Mouse (Mus musculus): ENCODE data around the gene Vps37b.
A peak's percentile ranks its signal among the peaks of the same experiment; 100 is the strongest.

Vps37b gene

GRCm38 (mm10) chr5:124045453-124046010 lies 13.5 kb upstream of the Vps37b start:
- no peak for DNase-seq (ENCODE audit: low spot score)

GRCm38 (mm10) chr5:124043999-124044398 lies 11.9 kb upstream of the Vps37b start:
- DNase-seq (ENCODE audit: low spot score) = no peak

GRCm38 (mm10) chr5:124043212-124043978 lies 11.3 kb upstream of the Vps37b start:
- peak; percentile 80 for DNase-seq (ENCODE audit: low spot score)

GRCm38 (mm10) chr5:124041097-124041496 lies 9.0 kb upstream of the Vps37b start:
- DNase-seq (ENCODE audit: low spot score) = no peak

GRCm38 (mm10) chr5:124039602-124040001 lies 7.5 kb upstream of the Vps37b start:
- DNase-seq (ENCODE audit: low spot score) = no peak

GRCm38 (mm10) chr5:124036836-124037235 lies 4.8 kb upstream of the Vps37b start:
- no peak for DNase-seq (ENCODE audit: low spot score)

GRCm38 (mm10) chr5:124036341-124036740 lies 4.3 kb upstream of the Vps37b start:
- no peak for DNase-seq (ENCODE audit: low spot score)

GRCm38 (mm10) chr5:124035806-124036205 lies 3.7 kb upstream of the Vps37b start:
- no peak for DNase-seq (ENCODE audit: low spot score)

- DNase-seq (ENCODE audit: low spot score) = no peak
Measured at GRCm38 (mm10) chr5:124035406-124035805, 3.3 kb upstream of the Vps37b start.

GRCm38 (mm10) chr5:124034471-124034870 lies 2.4 kb upstream of the Vps37b start:
- DNase-seq (ENCODE audit: low spot score) = no peak

- DNase-seq (ENCODE audit: low spot score) = no peak
Measured at GRCm38 (mm10) chr5:124031068-124031955, 758 bp downstream of the Vps37b start.

- no peak for DNase-seq (ENCODE audit: low spot score)
Measured at GRCm38 (mm10) chr5:124030386-124031067, 1.5 kb downstream of the Vps37b start.

GRCm38 (mm10) chr5:124029220-124030035 lies 2.6 kb downstream of the Vps37b start:
- no peak for DNase-seq (ENCODE audit: low spot score)

GRCm38 (mm10) chr5:124028680-124029079 lies 3.4 kb downstream of the Vps37b start:
- no peak for DNase-seq (ENCODE audit: low spot score)

GRCm38 (mm10) chr5:124027702-124028470 lies 4.2 kb downstream of the Vps37b start:
- DNase-seq (ENCODE audit: low spot score) = no peak

- DNase-seq (ENCODE audit: low spot score) = no peak
Measured at GRCm38 (mm10) chr5:124026568-124026967, 5.5 kb downstream of the Vps37b start.

GRCm38 (mm10) chr5:124025587-124026441 lies 6.3 kb downstream of the Vps37b start:
- DNase-seq (ENCODE audit: low spot score) = no peak

GRCm38 (mm10) chr5:124025146-124025545 lies 6.9 kb downstream of the Vps37b start:
- DNase-seq (ENCODE audit: low spot score) = no peak

- DNase-seq (ENCODE audit: low spot score) = peak; percentile 53
Measured at GRCm38 (mm10) chr5:124024677-124025076, 7.4 kb downstream of the Vps37b start.

Data from ovary, adult 18-20 months (tissue).